Mouse (Mus musculus): ENCODE measurements at regions not wholly inside any gene's neighbourhood (a gene's known extent, or its start where the extent isn't known, plus 50 kb on each side); places are given as distances from the start of the nearest gene placed in this dataset.

GRCm38 (mm10) chr1:137378072-137378985 is 418.1 kb upstream of the Nr5a2 start:
- DNase-seq, result no peak

DNA sequence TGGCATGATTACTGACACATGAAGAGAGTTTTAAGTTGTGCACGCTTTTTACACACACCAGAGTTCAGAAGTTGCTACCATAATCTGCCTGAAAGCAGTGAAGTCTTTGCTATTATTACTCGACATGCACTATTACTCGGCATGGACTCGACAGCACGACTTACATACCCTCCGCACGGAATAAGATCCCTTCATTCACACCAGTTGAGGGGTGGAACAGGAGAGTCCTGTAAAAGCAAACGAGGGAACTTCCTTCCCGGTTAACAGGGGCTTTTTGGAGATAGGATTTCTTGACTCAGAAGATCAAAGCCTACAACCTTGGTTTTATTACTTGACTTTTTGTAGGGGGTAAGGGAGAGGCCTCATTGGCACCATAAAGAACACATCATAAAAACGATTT is 416.4 kb upstream of the Nr5a2 start:
- no peak for DNase-seq

GRCm38 (mm10) chr1:137374641-137375040 is 414.4 kb upstream of the Nr5a2 start:
- DNase-seq, result no peak

- DNase-seq, result no peak
These were observed 413.5 kb upstream of the Nr5a2 start for GRCm38 (mm10) chr1:137373509-137374420.

- DNase-seq, result no peak
These were observed 412.0 kb upstream of the Nr5a2 start for GRCm38 (mm10) chr1:137372236-137372635.

DNA sequence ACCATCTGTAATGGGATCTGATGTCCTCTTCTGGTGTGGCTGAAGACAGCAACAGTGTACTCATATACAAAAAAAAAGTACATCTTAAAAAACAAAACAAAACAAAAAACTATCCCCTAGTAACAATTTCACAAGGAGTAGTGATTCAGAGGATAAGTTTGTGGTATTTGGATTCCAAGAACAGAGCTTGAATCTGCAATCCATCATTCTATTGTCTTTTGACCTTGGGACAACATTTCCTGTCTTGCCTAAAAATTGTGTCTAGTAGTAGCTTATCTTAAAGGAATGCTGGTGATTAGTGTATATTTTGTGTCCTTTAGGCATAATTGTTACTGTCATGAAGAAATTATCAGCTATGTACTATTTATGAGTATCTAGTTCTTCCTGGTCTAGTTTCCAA is 404.1 kb upstream of the Nr5a2 start:
- no peak for DNase-seq

GRCm38 (mm10) chr1:137363969-137364368 is 403.7 kb upstream of the Nr5a2 start:
- no peak for DNase-seq

- peak; percentile 9 for DNase-seq
These were observed 403.3 kb upstream of the Nr5a2 start for GRCm38 (mm10) chr1:137363561-137363960.

- DNase-seq, result no peak
These were observed 400.7 kb upstream of the Nr5a2 start for GRCm38 (mm10) chr1:137360688-137361570.

GRCm38 (mm10) chr1:137355941-137356512 is 395.8 kb upstream of the Nr5a2 start:
- no peak for DNase-seq

DNA sequence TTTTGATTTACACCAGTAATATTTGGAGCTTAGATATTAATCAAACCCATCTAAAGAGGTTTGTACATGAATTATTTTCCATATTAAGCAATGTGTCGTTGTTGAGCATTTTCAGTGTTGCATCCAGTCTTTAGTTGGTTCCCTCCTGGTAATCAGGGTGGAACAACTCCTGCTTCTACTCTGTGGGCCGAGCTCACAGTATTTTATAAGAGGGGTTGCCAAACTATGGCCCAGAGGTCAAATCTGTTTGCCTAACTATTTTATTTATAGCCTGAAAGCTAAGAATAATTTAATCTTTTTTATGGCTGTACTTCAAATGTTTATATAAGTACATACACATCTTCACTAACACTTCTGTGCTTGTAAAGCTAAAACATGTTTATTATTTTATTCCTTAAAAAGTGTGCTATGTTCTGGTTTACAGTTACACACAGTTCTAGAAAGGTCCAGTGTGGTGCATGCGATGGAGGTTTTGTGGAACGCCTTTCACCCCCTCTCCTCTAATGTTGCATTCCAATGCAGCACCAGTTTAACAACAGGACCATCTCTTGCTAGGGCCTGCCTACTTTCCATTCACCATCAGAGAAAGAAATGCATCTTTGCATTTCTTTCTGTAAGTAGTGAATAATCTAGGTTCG is 392.3 kb upstream of the Nr5a2 start:
- DNase-seq, result no peak

- DNase-seq, result no peak
These were observed 373.9 kb upstream of the Nr5a2 start for GRCm38 (mm10) chr1:137334137-137334536.

DNA sequence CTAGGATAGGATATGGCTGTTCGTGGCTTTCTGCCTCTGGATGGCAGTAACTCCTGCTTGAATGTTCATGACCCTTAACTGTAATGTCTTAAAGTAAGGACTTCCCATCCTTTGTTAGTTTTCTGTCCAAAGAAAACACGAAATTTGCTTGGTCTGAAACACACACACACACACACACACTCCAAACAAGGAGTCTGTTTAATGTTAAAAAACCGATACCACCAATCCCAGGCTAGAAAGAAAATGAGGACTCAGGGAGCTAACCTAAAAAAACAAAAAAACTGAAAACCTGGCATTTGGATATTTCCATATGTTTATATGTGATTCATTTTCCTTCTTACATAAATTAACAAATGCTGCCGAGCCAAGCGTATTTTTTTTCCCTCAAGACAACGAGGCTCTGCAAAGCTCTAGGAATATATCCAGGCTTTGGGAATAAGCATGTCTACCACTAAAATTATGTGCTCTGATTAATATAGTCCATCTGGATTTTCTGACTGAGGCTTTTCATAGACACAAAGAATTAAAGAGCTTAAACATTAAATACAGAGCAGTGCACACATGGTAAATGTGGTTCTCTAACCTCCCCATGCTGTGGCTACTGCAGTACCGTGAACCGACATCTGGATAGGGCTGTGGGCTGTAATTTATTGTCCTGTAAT is 372.0 kb upstream of the Nr5a2 start:
- peak; percentile 49 for DNase-seq

DNA sequence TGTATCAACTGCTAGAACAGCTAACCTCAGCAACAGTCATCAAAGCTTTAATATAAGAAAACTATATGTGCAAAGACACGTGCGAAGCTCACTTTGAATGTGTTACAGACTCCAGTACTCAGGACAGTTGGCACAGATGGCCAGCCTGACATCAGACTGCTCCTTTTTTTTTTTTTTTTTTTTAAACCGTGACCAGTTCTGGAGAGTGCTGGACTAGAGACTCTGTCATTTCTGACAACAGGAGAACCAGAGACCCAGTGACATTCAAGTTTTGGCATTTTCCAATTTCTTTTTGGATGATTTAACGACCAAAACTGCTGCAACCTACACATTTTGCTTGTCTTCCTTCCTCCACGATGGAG is 371.5 kb upstream of the Nr5a2 start:
- DNase-seq, result no peak

DNA sequence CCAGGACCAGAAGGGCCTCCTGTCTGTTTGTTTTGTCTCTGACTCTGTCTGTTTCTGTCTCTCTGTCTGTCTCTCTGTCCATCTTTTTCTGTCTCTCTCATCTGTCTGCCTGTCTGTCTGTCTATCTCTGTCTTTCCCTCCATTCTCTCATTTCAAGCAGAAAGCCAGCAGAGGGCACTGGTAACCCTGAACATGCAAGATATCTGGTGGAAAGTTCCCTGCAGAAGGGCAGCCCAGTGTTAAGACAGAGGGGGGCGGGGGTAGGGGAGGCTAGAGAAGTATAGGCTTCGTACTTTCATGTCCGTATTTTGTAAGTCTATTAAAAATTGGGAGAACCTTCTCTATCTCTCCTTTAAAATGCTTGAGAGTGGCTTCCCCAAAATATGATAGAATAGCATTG is 370.4 kb upstream of the Nr5a2 start:
- peak; percentile 40 for DNase-seq

- no peak for DNase-seq
These were observed 363.8 kb upstream of the Nr5a2 start for GRCm38 (mm10) chr1:137323884-137324594.

- no peak for DNase-seq
These were observed 362.9 kb upstream of the Nr5a2 start for GRCm38 (mm10) chr1:137323035-137323680.

- DNase-seq, result no peak
These were observed 342.6 kb upstream of the Nr5a2 start for GRCm38 (mm10) chr1:137302757-137303422.

GRCm38 (mm10) chr1:137297780-137298569 is 337.7 kb upstream of the Nr5a2 start:
- no peak for DNase-seq

Data from layer of hippocampus, adult 9-11 months (tissue).